Mouse (Mus musculus) CH12.LX (cell line): ENCODE measurements at regions not wholly inside any gene's neighbourhood (a gene's known extent, or its start where the extent isn't known, plus 50 kb on each side); places are given as distances from the start of the nearest gene placed in this dataset.
A peak's percentile ranks its signal among the peaks of the same experiment; 100 is the strongest.

Experiments
- DNase-seq: peaks from one replicate; pipeline ENCODE4 v3.0.0-alpha.2; 2013; ENCODE audit errors: extremely low read depth
- H3K27ac ChIP-seq: 2 replicates; pipeline ENCODE4 v1.5.1; 2012; ENCODE audit warnings: low read depth, mild to moderate bottlenecking, control low read depth, moderate library complexity; ENCODE audit not compliant: insufficient read depth
- H3K27me3 ChIP-seq: replicated peaks from 2 replicates; pipeline ENCODE3; 2012; ENCODE audit warnings: inconsistent platforms
- H3K36me3 ChIP-seq, 2 experiments: replicated peaks in 1 of 2; 2 replicates each; pipeline versions ENCODE3 to v1.6.1; 2012; ENCODE audit warnings: inconsistent platforms in 1 of 2, low read length in 1 of 2, mild to moderate bottlenecking in 1 of 2, mixed read lengths in 1 of 2, moderate library complexity in 1 of 2; ENCODE audit not compliant: control insufficient read depth in 1 of 2, insufficient read depth in 1 of 2
- H3K4me1 ChIP-seq, 2 experiments: 2 replicates each; pipeline ENCODE4 v1.6.1; 2012; ENCODE audit warnings: inconsistent platforms in 1 of 2, moderate library complexity in 1 of 2; ENCODE audit not compliant: insufficient read depth in 2 of 2, control insufficient read depth in 1 of 2
- H3K4me2 ChIP-seq: 2 replicates; pipeline ENCODE4 v1.6.1; 2012; ENCODE audit warnings: low read depth, mild to moderate bottlenecking, control low read depth; ENCODE audit not compliant: poor library complexity, insufficient read depth, severe bottlenecking
- H3K4me3 ChIP-seq, 3 experiments: fragments of 150-350 bp in 1 of 3; sonication (generic) in 1 of 3; replicated peaks in 1 of 3; 2 replicates each; pipeline versions ENCODE3 to v1.5.1; 2011 to 2012; ENCODE audit warnings: low read depth in 2 of 3, low read length in 2 of 3, mild to moderate bottlenecking in 2 of 3, moderate library complexity in 2 of 3, control low read depth in 1 of 3, improper control_type of control experiment in 1 of 3, inconsistent platforms in 1 of 3, mixed read lengths in 1 of 3; ENCODE audit not compliant: poor library complexity in 1 of 3
- H3K79me2 ChIP-seq: replicated peaks from 2 replicates; pipeline ENCODE4 v1.6.1; 2012; ENCODE audit warnings: mild to moderate bottlenecking, moderate library complexity; ENCODE audit not compliant: control insufficient read depth, poor library complexity, insufficient read depth, severe bottlenecking; ENCODE audit errors: extremely low read depth
- H3K9ac ChIP-seq: 2 replicates; pipeline ENCODE4 v1.6.1; 2012; ENCODE audit warnings: low read depth, mild to moderate bottlenecking, control low read depth, moderate library complexity; ENCODE audit not compliant: insufficient read depth
- H3K9me3 ChIP-seq: replicated peaks from 2 replicates; pipeline ENCODE3; 2012; ENCODE audit warnings: low read length, inconsistent platforms, mixed read lengths
- BHLHE40 ChIP-seq: IDR thresholded peaks from 2 replicates; pipeline ENCODE4 v1.6.1; 2011; ENCODE audit warnings: mild to moderate bottlenecking, low read depth, low read length, improper control_type of control experiment
- CHD2 ChIP-seq: IDR thresholded peaks from 2 replicates; pipeline ENCODE4 v1.6.1; 2011; ENCODE audit warnings: low read length, improper control_type of control experiment
- CTCF ChIP-seq, 2 experiments: IDR thresholded peaks in 1 of 2; conservative IDR thresholded peaks in 1 of 2; 2 replicates each; pipeline ENCODE4 v1.5.1; 2011 to 2012; ENCODE audit warnings: low read depth in 2 of 2, low read length in 2 of 2, improper control_type of control experiment in 1 of 2, inconsistent platforms in 1 of 2, mild to moderate bottlenecking in 1 of 2, moderate library complexity in 1 of 2
- E2F4 ChIP-seq: IDR thresholded peaks from 2 replicates; pipeline ENCODE4 v1.6.1; 2011; ENCODE audit warnings: low read depth, low read length, improper control_type of control experiment; ENCODE audit not compliant: insufficient replicate concordance
- ELF1 ChIP-seq: IDR thresholded peaks from 2 replicates; pipeline ENCODE4 v1.6.1; 2014; ENCODE audit warnings: low read depth, mild to moderate bottlenecking, inconsistent platforms, low read length, improper control_type of control experiment
- EP300 ChIP-seq: IDR thresholded peaks from 2 replicates; pipeline ENCODE4 v1.6.1; 2011; ENCODE audit warnings: low read length, improper control_type of control experiment
- IRF4 ChIP-seq: IDR thresholded peaks from 2 replicates; pipeline ENCODE4 v1.6.1; 2014; ENCODE audit warnings: low read depth, mild to moderate bottlenecking, inconsistent platforms, low read length, improper control_type of control experiment
- JUN ChIP-seq: IDR thresholded peaks from 2 replicates; pipeline ENCODE4 v1.6.1; 2011; ENCODE audit warnings: low read depth, mild to moderate bottlenecking, low read length, improper control_type of control experiment, moderate library complexity; ENCODE audit not compliant: insufficient read depth
- MAZ ChIP-seq: IDR thresholded peaks from 2 replicates; pipeline ENCODE4 v1.6.1; 2012; ENCODE audit warnings: low read depth, mild to moderate bottlenecking, inconsistent platforms, low read length, improper control_type of control experiment, moderate library complexity
- MEF2A ChIP-seq: IDR thresholded peaks from 2 replicates; pipeline ENCODE4 v1.6.1; 2014; ENCODE audit warnings: low read depth, mild to moderate bottlenecking, inconsistent platforms, low read length, improper control_type of control experiment, borderline replicate concordance
- MXI1 ChIP-seq: IDR thresholded peaks from 2 replicates; pipeline ENCODE4 v1.6.1; 2011; ENCODE audit warnings: mild to moderate bottlenecking, low read depth, low read length, improper control_type of control experiment
- NELFE ChIP-seq: IDR thresholded peaks from 2 replicates; pipeline ENCODE4 v1.6.1; 2011; ENCODE audit warnings: low read depth, low read length, improper control_type of control experiment
- NRF1 ChIP-seq: IDR thresholded peaks from 2 replicates; pipeline ENCODE4 v1.6.1; 2014; ENCODE audit warnings: low read depth, mild to moderate bottlenecking, inconsistent platforms, low read length, improper control_type of control experiment, moderate library complexity
- POLR2A ChIP-seq: IDR thresholded peaks from 2 replicates; pipeline ENCODE4 v1.6.1; 2011; ENCODE audit warnings: low read depth, mild to moderate bottlenecking, improper control_type of control experiment, low read length
- POLR2AphosphoS2 ChIP-seq: IDR thresholded peaks from 2 replicates; pipeline ENCODE4 v1.6.1; 2011; ENCODE audit warnings: low read depth, low read length, improper control_type of control experiment
- RAD21 ChIP-seq: IDR thresholded peaks from 2 replicates; pipeline ENCODE4 v1.6.1; 2011; ENCODE audit warnings: low read depth, mild to moderate bottlenecking, low read length, improper control_type of control experiment, moderate library complexity
- RCOR1 ChIP-seq: conservative IDR thresholded peaks from 2 replicates; pipeline ENCODE4 v1.6.1; 2012; ENCODE audit warnings: low read depth, mild to moderate bottlenecking, inconsistent platforms, low read length, improper control_type of control experiment
- TCF12 ChIP-seq: IDR thresholded peaks from 2 replicates; pipeline ENCODE4 v1.6.1; 2014; ENCODE audit warnings: low read depth, mild to moderate bottlenecking, inconsistent platforms, low read length, improper control_type of control experiment
- USF2 ChIP-seq: conservative IDR thresholded peaks from 2 replicates; pipeline ENCODE4 v1.6.1; 2011; ENCODE audit warnings: low read depth, low read length, improper control_type of control experiment
- ZKSCAN1 ChIP-seq: IDR thresholded peaks from 2 replicates; pipeline ENCODE4 v1.6.1; 2012; ENCODE audit warnings: low read depth, inconsistent platforms, low read length, improper control_type of control experiment, borderline replicate concordance
- ZMIZ1 ChIP-seq: IDR thresholded peaks from 2 replicates; pipeline ENCODE4 v1.6.1; 2012; ENCODE audit warnings: low read depth, mild to moderate bottlenecking, inconsistent platforms, low read length, improper control_type of control experiment
- ZNF384 ChIP-seq: IDR thresholded peaks from 2 replicates; pipeline ENCODE4 v1.6.1; 2012; ENCODE audit warnings: low read depth, low read length, improper control_type of control experiment, inconsistent platforms
- dilution Hi-C: fragments of 300-500 bp; cut with MboI; formaldehyde crosslinking; loops from 2 replicates; pipeline ENCODE4 v1.14.3; 2020; ENCODE audit warnings: low sequenced_read_pairs; ENCODE audit not compliant: extremely low pct_unique_long_range_greater_than_20kb, extremely low pct_ligation_motif_present
- in situ Hi-C: fragments of 300-500 bp; cut with MboI; formaldehyde crosslinking; loops from 3 replicates; pipeline ENCODE4 v1.14.3; 2019; ENCODE audit warnings: low sequenced_read_pairs, low pct_ligation_motif_present, low pct_unique_long_range_greater_than_20kb, mixed read lengths

GRCm38 (mm10) chr12:104637046-104638032 lies 114.4 kb downstream of the Dicer1 start:
- dilution Hi-C loops (no loop called here), in situ Hi-C loops (no loop called here)
- H3K36me3 ChIP-seq = no peaks in the 10 kb centered on the region
- peaks cover 91% of the 10 kb centered on the region for H3K27me3 ChIP-seq
- H3K79me2 ChIP-seq = no peaks in the 10 kb centered on the region
- TF ChIP-seq BHLHE40 (no peak), USF2 (no peak), NRF1 (no peak), NELFE (no peak), ZMIZ1 (no peak), CTCF (conservative IDR thresholded peaks at IDR 0.05 in 1 of 2, IDR thresholded peaks at IDR 0.05 in 1 of 2; ENCODE audit: low read depth in 2 of 2, low read length in 2 of 2) (no peak), RAD21 (no peak), POLR2A (no peak)
- H3K9ac ChIP-seq = no peak overlapping the region
- H3K4me3 ChIP-seq = no peak overlapping the region
- peak overlapping the region; percentile 42 for H3K4me2 ChIP-seq
- no peaks in the 10 kb centered on the region for H3K9me3 ChIP-seq
- no peaks in the 10 kb centered on the region for H3K4me1 ChIP-seq
- no peak overlapping the region for H3K27ac ChIP-seq
- no peak for DNase-seq

- Histone ChIP-seq H3K4me1 (no peaks in the 10 kb centered on the region), H3K4me2 (peak overlapping the region; percentile 37; the same call in 1 of the 2 replicates), H3K4me3 (no peak overlapping the region), H3K9ac (no peak overlapping the region), H3K27ac (no peak overlapping the region), H3K36me3 (no peaks in the 10 kb centered on the region), H3K9me3 (no peaks in the 10 kb centered on the region), H3K79me2 (no peaks in the 10 kb centered on the region), H3K27me3 (peaks cover 89% of the 10 kb centered on the region)
- DNase-seq = no peak
- TF ChIP-seq MAZ (no peak), JUN (no peak), E2F4 (no peak), POLR2AphosphoS2 (no peak), EP300 (no peak), MXI1 (no peak), ZKSCAN1 (no peak), TCF12 (no peak), MEF2A (no peak), ZNF384 (no peak), RCOR1 (no peak), IRF4 (no peak), NELFE (no peak), NRF1 (no peak), ELF1 (no peak), CHD2 (no peak)
- in situ Hi-C loops = no loop called here
- dilution Hi-C loops = no loop called here
These were observed 115.3 kb downstream of the Dicer1 start for GRCm38 (mm10) chr12:104636474-104636873.
